30 mouse cellular contexts compared by ENCODE assay signal in genomic region chr1:88186325-88186935, GRCm38 (mm10). TPM values are rescaled to one million over a fixed set of nuclear protein-coding genes. Genes with fewer than 3 reads are reported as not detected.
"Had no signal": no experiment of that assay in that cellular context is flagged by ENCODE, and none has a peak within 500 bp of the region (broad histone marks: within the 10 kb centered on the region; RNA-seq: fewer than 3 reads in every experiment).

No protein-coding gene starts in this region.

- H3K4me2 ChIP-seq: heart, embryonic 12.5 days; hindbrain, embryonic 12.5 days; hindbrain, embryonic 14.5 days; intestine, embryonic 15.5 days; limb, embryonic 12.5 days; liver, embryonic 11.5 days; liver, embryonic 13.5 days had no signal

- H3K9me3 ChIP-seq: heart, embryonic 10.5 days; heart, embryonic 12.5 days; hindbrain, embryonic 10.5 days; intestine, embryonic 15.5 days; limb, embryonic 10.5 days; limb, embryonic 12.5 days; liver, embryonic 13.5 days had no signal

- H3K9ac ChIP-seq: heart, embryonic 12.5 days; hindbrain, embryonic 12.5 days; hindbrain, embryonic 14.5 days; intestine, embryonic 15.5 days; limb, embryonic 12.5 days; liver, embryonic 13.5 days had no signal

- H3K4me1 ChIP-seq: heart, embryonic 10.5 days; heart, embryonic 12.5 days; hindbrain, embryonic 10.5 days; hindbrain, embryonic 12.5 days; intestine, embryonic 15.5 days; limb, embryonic 10.5 days; limb, embryonic 12.5 days; liver, embryonic 13.5 days had no signal

- ATAC-seq: forebrain, embryonic 16.5 days; hindbrain, embryonic 16.5 days; inflammation-experienced regulatory T-cells, adult 6 months; intestine, embryonic 15.5 days had no signal

- DNase-seq: gastrocnemius, adult 2 months; gastrocnemius, postnatal 10 days; gastrocnemius, postnatal 25 days; heart, adult 2 months; heart, postnatal 10 days; heart, postnatal 4 days; kidney, adult 18-20 months; kidney, adult 8-10 months; kidney, postnatal 10 days; kidney, postnatal 25 days; liver, embryonic 13.5 days had no signal

- H3K36me3 ChIP-seq: heart, embryonic 10.5 days; heart, embryonic 12.5 days; hindbrain, embryonic 10.5 days; hindbrain, embryonic 12.5 days; intestine, embryonic 15.5 days; limb, embryonic 10.5 days; limb, embryonic 12.5 days; liver, embryonic 13.5 days had no signal

- H3K4me3 ChIP-seq: gastrocnemius, adult 2 months; heart, adult 2 months; heart, embryonic 10.5 days; heart, embryonic 12.5 days; hindbrain, embryonic 10.5 days; hindbrain, embryonic 12.5 days; intestine, embryonic 15.5 days; layer of hippocampus, adult 2 months; left cerebral cortex, adult 2 months; limb, embryonic 10.5 days; limb, embryonic 12.5 days; liver, embryonic 13.5 days had no signal

- H3K27me3 ChIP-seq: heart, embryonic 12.5 days; hindbrain, embryonic 12.5 days; intestine, embryonic 15.5 days; limb, embryonic 12.5 days; liver, embryonic 13.5 days had no signal

- H3K27ac ChIP-seq: gastrocnemius, adult 2 months; heart, adult 2 months; heart, embryonic 10.5 days; hindbrain, embryonic 10.5 days; hindbrain, embryonic 12.5 days; hindbrain, embryonic 14.5 days; intestine, embryonic 15.5 days; layer of hippocampus, adult 2 months; left cerebral cortex, adult 2 months; limb, embryonic 10.5 days; limb, embryonic 12.5 days; liver, embryonic 13.5 days had no signal

RNA-seq across cellular contexts. Expression of gene Ugt1a2, which starts 14.0 kb away (rescaled TPM):
- polyA plus RNA-seq: forebrain, embryonic 16.5 days; frontal cortex, adult 2 months; heart, adult 2 months; heart, embryonic 12.5 days; heart, embryonic 14.5 days; heart, embryonic 16.5 days; hindbrain, embryonic 10.5 days; hindbrain, embryonic 14.5 days; hindbrain, embryonic 16.5 days; inflammation-experienced regulatory T-cells, adult 6 months; limb, embryonic 10.5 days; limb, embryonic 12.5 days; liver, embryonic 11.5 days; liver, embryonic 13.5 days had no signal

RNA-seq across cellular contexts. Expression of gene Ugt1a5, which starts 20.6 kb away (rescaled TPM):
- polyA plus RNA-seq: forebrain, embryonic 16.5 days; frontal cortex, adult 2 months; heart, adult 2 months; heart, embryonic 10.5 days; heart, embryonic 12.5 days; heart, embryonic 14.5 days; heart, embryonic 16.5 days; hindbrain, embryonic 10.5 days; hindbrain, embryonic 12.5 days; hindbrain, embryonic 14.5 days; hindbrain, embryonic 16.5 days; inflammation-experienced regulatory T-cells, adult 6 months; intestine, embryonic 15.5 days; kidney, embryonic 14.5 days; kidney, embryonic 16.5 days; limb, embryonic 10.5 days; limb, embryonic 12.5 days; liver, embryonic 11.5 days; liver, embryonic 13.5 days had no signal

RNA-seq across cellular contexts. Expression of gene Ugt1a1, which starts 25.3 kb away (rescaled TPM):
- polyA plus RNA-seq: forebrain, embryonic 16.5 days; heart, adult 2 months; heart, embryonic 10.5 days; heart, embryonic 14.5 days; hindbrain, embryonic 10.5 days; hindbrain, embryonic 12.5 days; hindbrain, embryonic 14.5 days; hindbrain, embryonic 16.5 days; inflammation-experienced regulatory T-cells, adult 6 months; limb, embryonic 10.5 days; limb, embryonic 12.5 days; liver, embryonic 11.5 days; liver, embryonic 13.5 days had no signal
